Mouse (Mus musculus): ENCODE data around the gene Noa1. TPM values are rescaled to one million over a fixed set of nuclear protein-coding genes. Genes with fewer than 3 reads are reported as not detected.
A peak's percentile ranks its signal among the peaks of the same experiment; 100 is the strongest.

The Noa1 gene
- polyA plus RNA-seq, 1 experiment from 2014 or later = 39.6 TPM

DNA sequence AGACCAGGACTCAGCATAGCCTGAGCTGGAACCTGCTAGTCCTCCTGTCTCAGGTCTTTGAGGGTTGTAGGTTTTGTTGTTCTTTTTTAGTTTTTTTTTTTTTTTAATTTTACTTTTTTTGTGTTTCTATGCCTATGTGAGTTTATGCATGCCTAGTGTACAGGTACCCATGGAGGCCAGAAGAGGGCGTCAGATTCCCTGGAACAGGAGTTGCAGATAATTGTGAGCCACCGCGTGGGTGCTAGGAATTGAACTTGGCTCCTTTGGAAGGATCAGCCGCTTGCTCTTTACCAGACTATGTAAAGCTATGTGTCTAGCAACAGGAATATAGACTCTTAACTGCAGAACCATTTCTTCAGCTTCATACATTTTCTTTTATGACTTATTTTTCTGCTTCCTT lies 4.3 kb upstream of the Noa1 start:
- WGBS = 90% methylated on average over 4 of the region's 4 CpGs
- Histone ChIP-seq H3K4me3 (no peak overlapping the region), H3K9me3 (no peaks in the 10 kb centered on the region), H3K36me3 (peaks cover 71% of the 10 kb centered on the region), H3K4me1 (replicated peaks) (peaks cover 12% of the 10 kb centered on the region), H3K27ac (no peak overlapping the region), H3K27me3 (ENCODE audit: insufficient read depth, poor library complexity, severe bottlenecking) (no peaks in the 10 kb centered on the region)
- no peak for DNase-seq (ENCODE audit: low spot score)

DNA sequence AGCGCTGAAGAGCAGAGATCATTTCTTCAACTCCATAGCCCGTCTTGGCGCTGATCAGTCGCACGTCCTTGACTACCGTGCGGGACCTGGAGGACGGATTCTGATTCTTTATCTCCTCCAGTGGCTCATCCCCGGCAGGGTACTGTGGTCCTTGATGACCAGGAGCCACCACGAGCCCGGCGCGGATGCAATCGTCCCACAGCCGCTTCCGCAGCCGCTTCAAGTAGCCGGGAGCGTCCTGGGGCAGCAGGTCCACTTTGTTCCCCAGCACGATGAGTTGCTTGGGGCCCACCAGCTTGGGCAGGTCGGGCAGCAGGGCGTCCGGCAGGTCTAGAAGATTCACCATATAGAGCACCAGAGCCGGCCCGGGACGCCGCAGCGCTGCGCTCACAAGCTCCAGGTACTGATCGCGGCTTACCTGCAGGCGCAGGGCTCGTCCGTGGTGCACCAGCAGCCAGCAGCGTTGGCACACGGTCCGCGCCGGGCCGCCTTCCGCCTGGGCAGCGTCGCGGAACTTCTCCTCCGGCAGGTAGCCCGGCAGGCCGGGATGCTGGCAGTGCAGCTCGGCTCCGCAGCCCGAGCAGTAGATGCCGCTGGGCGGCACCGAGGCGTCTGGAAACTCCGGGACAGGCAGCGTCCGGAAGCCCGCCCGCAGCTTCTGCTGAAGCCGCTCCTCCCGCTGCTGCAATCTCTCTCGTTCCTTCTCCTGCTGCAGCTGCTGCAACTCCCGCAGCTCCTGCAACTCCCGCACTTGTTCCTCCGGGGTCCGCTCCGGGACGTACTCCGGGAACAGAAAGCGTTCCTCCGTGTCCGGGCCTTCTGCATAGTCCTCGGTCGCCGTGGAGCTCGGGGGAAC lies 605 bp downstream of the Noa1 start:
- no peak for DNase-seq (ENCODE audit: low spot score)

DNA sequence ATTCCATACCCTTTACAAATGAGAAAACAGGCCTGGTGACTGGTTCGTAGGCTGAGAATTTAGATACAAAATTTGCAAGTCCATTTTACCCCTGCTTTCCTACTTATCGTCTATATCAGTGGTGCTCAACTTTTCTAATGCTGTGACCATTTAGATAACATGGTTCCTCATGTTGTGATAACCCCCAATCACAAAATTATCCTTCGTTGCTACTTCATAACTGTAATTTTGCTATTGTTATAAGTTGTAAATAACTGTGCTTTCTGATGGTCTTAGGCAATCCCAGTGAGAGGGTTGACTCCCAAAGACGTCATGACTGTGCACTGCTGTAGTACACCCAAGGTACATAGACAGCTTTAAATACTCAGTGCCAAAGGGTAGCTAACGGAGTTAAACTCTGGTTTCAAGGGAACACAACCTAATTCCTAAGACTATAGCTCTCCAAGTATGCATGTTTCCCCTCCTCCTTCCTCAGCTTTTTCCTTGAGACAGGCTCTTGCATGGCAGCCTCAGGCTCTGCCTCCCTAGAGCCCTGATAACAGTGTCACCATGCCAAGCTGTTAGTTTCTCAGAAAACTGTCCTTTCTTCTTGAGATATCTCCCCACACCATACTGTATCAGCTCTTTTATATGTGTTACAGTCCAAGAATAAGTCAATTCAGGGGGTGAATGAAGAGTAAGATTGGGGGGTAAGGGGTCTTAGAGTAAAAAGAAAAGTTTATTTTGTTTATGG lies 1.9 kb downstream of the Noa1 start:
- DNase-seq (ENCODE audit: low spot score) = no peak
- no peaks in the 10 kb centered on the region for H3K27me3 ChIP-seq (ENCODE audit: insufficient read depth, poor library complexity, severe bottlenecking)
- peaks cover 53% of the 10 kb centered on the region for H3K36me3 ChIP-seq
- H3K27ac ChIP-seq = no peak overlapping the region
- H3K4me3 ChIP-seq = peak overlapping the region; percentile 97
- no peaks in the 10 kb centered on the region for H3K9me3 ChIP-seq
- 86% methylated on average over 5 of the region's 5 CpGs for WGBS
- H3K4me1 ChIP-seq (replicated peaks) = peaks cover 30% of the 10 kb centered on the region

More for the DNA sequence above, 605 bp downstream of the Noa1 start:
- WGBS = under 1% methylated on average over 76 of the region's 76 CpGs
- H3K27ac ChIP-seq = peak overlapping the region; percentile 94
- H3K4me3 ChIP-seq = peak overlapping the region; percentile 97
- no peaks in the 10 kb centered on the region for H3K9me3 ChIP-seq
- H3K4me1 ChIP-seq (replicated peaks) = peaks cover 30% of the 10 kb centered on the region
- no peaks in the 10 kb centered on the region for H3K27me3 ChIP-seq (ENCODE audit: insufficient read depth, poor library complexity, severe bottlenecking)
- H3K36me3 ChIP-seq = peaks cover 54% of the 10 kb centered on the region

DNA sequence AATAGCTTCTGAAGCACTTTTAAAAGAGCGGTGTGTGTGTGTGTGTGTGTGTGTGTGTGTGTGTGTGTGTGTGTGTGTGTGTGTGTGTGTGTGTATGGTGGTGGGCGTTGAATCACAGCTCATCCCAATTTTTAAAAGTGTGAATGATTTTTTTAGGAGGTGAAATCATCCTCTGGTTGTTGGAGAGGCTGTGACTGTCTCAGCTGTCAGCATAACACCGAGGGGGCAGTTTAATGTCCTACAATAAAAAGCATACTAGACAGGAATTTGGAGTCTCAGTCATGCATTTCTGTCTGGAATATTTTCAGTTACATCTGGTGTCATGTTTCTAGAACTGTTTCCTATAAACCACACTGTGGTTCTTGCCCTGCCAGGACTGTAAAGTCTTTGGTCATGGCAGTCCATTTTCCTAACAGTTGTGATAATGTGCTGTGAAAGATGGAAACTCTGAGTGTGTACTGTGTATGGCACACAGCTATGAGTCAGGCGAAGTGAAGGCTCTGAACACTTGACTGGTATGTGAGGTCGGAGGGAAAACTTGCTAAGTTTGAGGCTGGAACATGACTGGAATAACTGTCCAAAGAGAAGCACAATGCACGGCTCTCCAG lies 8.5 kb downstream of the Noa1 start:
- no peak overlapping the region for H3K27ac ChIP-seq
- WGBS = 95% methylated on average over 6 of the region's 6 CpGs
- peaks cover 91% of the 10 kb centered on the region for H3K36me3 ChIP-seq
- no peaks in the 10 kb centered on the region for H3K27me3 ChIP-seq (ENCODE audit: insufficient read depth, poor library complexity, severe bottlenecking)
- no peak for DNase-seq (ENCODE audit: low spot score)
- H3K9me3 ChIP-seq = no peaks in the 10 kb centered on the region
- no peaks in the 10 kb centered on the region for H3K4me1 ChIP-seq (replicated peaks)
- no peak overlapping the region for H3K4me3 ChIP-seq

DNA sequence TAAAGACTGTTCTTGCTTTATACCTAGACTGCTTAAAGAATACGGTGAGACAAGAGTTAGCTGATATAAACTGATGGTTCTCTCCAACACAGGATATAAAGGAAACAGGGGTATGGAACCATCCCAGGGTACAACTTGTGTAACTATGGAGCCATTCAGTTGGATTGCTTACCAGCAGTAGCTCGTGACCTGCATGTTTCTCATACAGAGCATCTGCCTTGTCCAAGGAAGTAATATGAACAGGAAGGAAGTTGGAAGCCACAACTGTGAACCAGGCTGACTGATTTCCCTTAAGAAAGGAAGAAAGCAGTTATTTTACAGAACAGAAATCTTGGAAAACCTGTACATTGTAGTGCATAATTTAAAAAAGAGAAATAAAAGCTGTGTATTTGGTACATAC lies 10.4 kb downstream of the Noa1 start:
- peaks cover 89% of the 10 kb centered on the region for H3K36me3 ChIP-seq
- H3K27me3 ChIP-seq (ENCODE audit: insufficient read depth, poor library complexity, severe bottlenecking) = no peaks in the 10 kb centered on the region
- 92% methylated on average over 2 of the region's 2 CpGs for WGBS
- H3K4me1 ChIP-seq (replicated peaks) = no peaks in the 10 kb centered on the region
- H3K27ac ChIP-seq = no peak overlapping the region
- DNase-seq (ENCODE audit: low spot score) = no peak
- no peaks in the 10 kb centered on the region for H3K9me3 ChIP-seq
- H3K4me3 ChIP-seq = no peak overlapping the region

DNA sequence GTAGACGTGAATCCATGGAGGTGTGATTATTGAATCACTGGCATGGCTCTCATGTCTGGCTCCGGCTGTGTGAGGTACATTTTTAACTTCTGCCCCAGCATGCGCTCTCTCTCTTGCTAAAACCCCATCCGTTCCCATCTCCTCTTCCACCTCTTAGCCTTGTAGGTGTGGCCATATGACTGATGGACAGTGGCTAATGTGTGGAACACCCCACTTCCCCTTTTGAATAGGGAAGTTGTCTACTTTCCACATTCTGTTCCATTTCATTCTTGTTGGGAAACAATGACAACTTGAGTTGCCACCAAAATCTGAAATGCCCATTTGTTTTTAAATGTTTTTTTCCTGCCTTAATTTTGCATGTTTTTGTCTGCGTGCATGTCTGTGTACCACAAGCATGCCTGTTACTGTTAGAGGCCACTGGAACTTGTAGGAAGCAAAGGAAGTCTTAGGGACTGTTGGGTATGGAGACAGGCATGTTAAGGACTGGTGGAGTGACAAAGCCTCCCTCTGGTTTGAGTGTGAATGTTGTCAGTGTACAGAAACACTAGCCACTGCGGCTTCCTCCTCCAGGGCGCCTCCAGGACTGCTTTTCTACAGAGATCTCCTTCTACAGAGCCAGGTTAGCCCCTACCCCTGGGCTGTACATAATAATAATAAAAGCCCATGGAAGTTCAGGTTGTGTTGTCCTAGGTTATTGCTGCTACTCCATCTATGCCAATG lies 16.9 kb downstream of the Noa1 start:
- Histone ChIP-seq H3K27ac (no peak overlapping the region), H3K27me3 (ENCODE audit: insufficient read depth, poor library complexity, severe bottlenecking) (no peaks in the 10 kb centered on the region), H3K4me3 (no peak overlapping the region), H3K9me3 (no peaks in the 10 kb centered on the region), H3K36me3 (peaks cover 97% of the 10 kb centered on the region), H3K4me1 (replicated peaks) (no peaks in the 10 kb centered on the region)
- WGBS = 90% methylated on average over 7 of the region's 7 CpGs
- DNase-seq (ENCODE audit: low spot score) = no peak

DNA sequence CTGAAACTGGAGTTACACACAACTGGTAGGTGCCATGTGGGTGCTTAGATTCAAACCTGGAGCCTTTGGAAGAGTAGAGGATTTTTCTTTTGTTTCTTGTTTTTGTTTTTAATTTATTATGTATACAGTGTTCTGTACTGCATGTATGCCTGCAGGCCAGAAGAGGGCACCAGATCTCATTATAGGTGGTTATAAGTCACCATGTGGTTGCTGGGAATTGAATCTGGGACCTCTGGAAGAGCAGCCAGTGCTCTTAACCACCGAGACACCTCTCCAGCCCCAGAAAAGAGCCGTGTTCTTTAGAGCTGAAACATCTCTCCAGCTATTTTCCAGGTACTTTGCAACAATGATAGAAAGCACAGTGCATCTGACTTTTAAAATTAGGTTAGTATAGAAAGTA lies 19.3 kb downstream of the Noa1 start:
- Histone ChIP-seq H3K36me3 (peaks cover 98% of the 10 kb centered on the region), H3K4me3 (no peak overlapping the region)
- DNase-seq (ENCODE audit: low spot score) = no peak

DNA sequence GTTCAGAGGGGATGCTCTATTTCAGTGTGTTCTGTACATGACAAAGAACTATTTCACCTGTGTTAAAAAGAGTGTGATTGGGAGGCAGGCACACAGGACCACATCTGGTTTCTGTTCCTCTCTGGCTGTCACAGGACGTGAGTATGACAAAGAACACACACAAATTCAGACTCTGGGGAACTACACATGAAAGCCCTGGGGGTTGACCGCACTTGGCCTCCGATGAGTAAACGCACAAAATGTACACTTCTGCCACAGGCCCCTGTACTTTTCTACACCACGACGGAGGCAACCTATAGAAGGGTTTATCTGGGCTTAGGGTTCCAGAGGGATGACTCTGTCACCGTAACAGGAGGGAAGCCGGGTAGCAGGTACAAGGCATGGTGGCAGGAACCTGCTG lies 20.2 kb downstream of the Noa1 start:
- Histone ChIP-seq H3K4me3 (no peak overlapping the region), H3K4me1 (replicated peaks) (no peaks in the 10 kb centered on the region), H3K9me3 (no peaks in the 10 kb centered on the region), H3K27me3 (ENCODE audit: insufficient read depth, poor library complexity, severe bottlenecking) (no peaks in the 10 kb centered on the region), H3K36me3 (peaks cover 98% of the 10 kb centered on the region), H3K27ac (no peak overlapping the region)
- 89% methylated on average over 8 of the region's 8 CpGs for WGBS
- DNase-seq (ENCODE audit: low spot score) = no peak

More for the DNA sequence above, 19.3 kb downstream of the Noa1 start:
- Histone ChIP-seq H3K27ac (no peak overlapping the region), H3K4me1 (replicated peaks) (no peaks in the 10 kb centered on the region), H3K9me3 (no peaks in the 10 kb centered on the region), H3K27me3 (ENCODE audit: insufficient read depth, poor library complexity, severe bottlenecking) (no peaks in the 10 kb centered on the region)
- 89% methylated on average over 2 of the region's 2 CpGs for WGBS

DNA sequence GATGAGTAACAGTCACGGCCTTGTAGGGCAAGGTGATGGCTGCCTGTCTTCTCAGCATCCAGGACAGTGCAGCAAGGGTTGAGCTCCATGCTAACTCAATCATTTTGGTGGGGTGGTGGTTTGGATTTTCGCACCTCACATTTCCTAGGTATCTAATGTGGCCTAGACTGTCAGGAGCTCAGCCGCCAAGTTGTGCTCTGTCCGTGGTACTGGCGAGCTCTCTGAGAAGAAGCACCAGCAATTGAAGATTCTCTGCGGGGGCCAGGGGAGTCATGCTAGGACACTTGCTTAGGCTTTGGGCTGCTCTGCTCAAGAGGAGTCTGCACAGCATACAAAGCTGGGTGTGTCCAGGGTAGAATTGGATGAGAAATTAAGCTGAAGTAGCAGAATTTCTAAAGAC lies 22.0 kb downstream of the Noa1 start:
- H3K4me1 ChIP-seq (replicated peaks) = no peaks in the 10 kb centered on the region
- H3K36me3 ChIP-seq = peaks cover 97% of the 10 kb centered on the region
- H3K4me3 ChIP-seq = no peak overlapping the region
- WGBS = 80% methylated on average over 6 of the region's 6 CpGs
- no peak for DNase-seq (ENCODE audit: low spot score)
- H3K27me3 ChIP-seq (ENCODE audit: insufficient read depth, poor library complexity, severe bottlenecking) = no peaks in the 10 kb centered on the region
- H3K27ac ChIP-seq = no peak overlapping the region
- no peaks in the 10 kb centered on the region for H3K9me3 ChIP-seq

DNA sequence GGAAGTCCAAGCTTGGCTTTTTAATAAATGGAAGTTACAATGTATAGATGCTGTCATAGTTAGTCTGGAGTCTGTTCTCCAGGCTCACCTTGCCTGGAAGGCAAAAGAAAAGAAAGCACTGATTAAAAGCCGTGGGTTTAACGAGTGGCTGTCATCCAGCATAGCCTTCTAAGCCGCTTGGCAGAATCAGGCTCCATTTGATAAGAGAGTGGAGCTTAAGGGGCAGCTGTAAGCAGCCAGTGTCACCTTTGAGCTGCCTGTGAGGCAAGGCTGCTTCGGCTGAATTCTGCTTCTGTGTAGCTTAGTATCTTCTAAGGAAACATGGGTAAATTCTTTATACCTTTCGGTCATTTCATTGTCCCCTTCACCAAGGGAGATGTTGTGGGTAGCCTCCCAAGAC lies 23.0 kb downstream of the Noa1 start:
- Histone ChIP-seq H3K27me3 (ENCODE audit: insufficient read depth, poor library complexity, severe bottlenecking) (no peaks in the 10 kb centered on the region), H3K36me3 (peaks cover 97% of the 10 kb centered on the region), H3K9me3 (no peaks in the 10 kb centered on the region), H3K27ac (no peak overlapping the region), H3K4me1 (replicated peaks) (no peaks in the 10 kb centered on the region), H3K4me3 (no peak overlapping the region)
- no peak for DNase-seq (ENCODE audit: low spot score)
- WGBS = 91% methylated on average over 5 of the region's 5 CpGs

DNA sequence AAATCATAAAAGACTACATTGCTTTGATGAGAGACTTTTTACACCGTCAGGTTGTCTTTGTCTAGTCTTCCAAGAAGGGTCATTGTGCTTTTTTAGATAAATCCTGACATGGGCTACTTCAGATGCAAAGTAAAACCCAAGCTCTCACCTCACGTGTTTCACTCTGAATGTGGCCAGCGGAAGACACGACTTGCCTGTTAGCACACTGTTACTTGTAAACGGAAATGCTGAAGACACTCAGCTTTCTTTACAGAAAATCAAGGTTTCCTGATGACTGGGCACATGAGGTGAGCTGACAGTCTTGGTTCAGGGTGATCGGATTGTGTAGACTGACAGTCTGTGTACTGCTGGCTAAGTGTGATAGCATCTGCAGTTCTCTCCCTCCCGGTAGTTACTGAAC lies 24.2 kb downstream of the Noa1 start:
- Histone ChIP-seq H3K4me3 (no peak overlapping the region), H3K27me3 (ENCODE audit: insufficient read depth, poor library complexity, severe bottlenecking) (no peaks in the 10 kb centered on the region), H3K9me3 (no peaks in the 10 kb centered on the region), H3K36me3 (peaks cover 97% of the 10 kb centered on the region), H3K27ac (no peak overlapping the region), H3K4me1 (replicated peaks) (no peaks in the 10 kb centered on the region; the same call in 1 of the 2 replicates)
- DNase-seq (ENCODE audit: low spot score) = no peak
- 88% methylated on average over 7 of the region's 7 CpGs for WGBS

DNA sequence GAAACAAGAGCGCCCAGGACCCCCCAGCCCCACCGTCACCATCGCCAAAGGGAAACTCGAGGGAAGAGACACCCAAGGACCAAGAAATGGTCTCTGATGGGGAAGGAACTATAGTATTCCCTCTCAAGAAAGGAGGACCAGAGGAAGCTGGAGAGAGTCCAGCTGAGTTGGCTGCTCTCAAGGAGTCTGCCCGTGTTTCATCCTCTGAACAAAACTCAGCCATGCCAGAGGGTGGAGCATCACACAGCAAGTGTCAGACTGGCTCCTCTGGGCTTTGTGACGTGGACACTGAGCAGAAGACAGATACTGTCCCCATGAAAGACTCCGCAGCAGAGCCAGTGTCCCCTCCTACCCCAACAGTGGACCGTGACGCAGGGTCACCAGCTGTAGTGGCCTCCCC lies 27.6 kb downstream of the Noa1 start:
- WGBS = 92% methylated on average over 9 of the region's 9 CpGs
- peaks cover 97% of the 10 kb centered on the region for H3K36me3 ChIP-seq

More for the DNA sequence above, 27.6 kb downstream of the Noa1 start:
- no peaks in the 10 kb centered on the region; the same call in 1 of the 2 replicates for H3K4me1 ChIP-seq (replicated peaks)
- H3K4me3 ChIP-seq = no peak overlapping the region
- no peaks in the 10 kb centered on the region for H3K9me3 ChIP-seq
- no peaks in the 10 kb centered on the region for H3K27me3 ChIP-seq (ENCODE audit: insufficient read depth, poor library complexity, severe bottlenecking)
- no peak for DNase-seq (ENCODE audit: low spot score)
- H3K27ac ChIP-seq = no peak overlapping the region

Data from hindbrain, embryonic 10.5 days (tissue).